Mouse (Mus musculus): ENCODE data around the gene Wnt16. TPM values are rescaled to one million over a fixed set of nuclear protein-coding genes. Genes with fewer than 3 reads are reported as not detected.

The Wnt16 gene
- 0.47 and 0.65 TPM in 2 replicates for polyA plus RNA-seq (2015; fragmentation: Nextera tagmentation; extraction: Ambion mirVana)

DNA sequence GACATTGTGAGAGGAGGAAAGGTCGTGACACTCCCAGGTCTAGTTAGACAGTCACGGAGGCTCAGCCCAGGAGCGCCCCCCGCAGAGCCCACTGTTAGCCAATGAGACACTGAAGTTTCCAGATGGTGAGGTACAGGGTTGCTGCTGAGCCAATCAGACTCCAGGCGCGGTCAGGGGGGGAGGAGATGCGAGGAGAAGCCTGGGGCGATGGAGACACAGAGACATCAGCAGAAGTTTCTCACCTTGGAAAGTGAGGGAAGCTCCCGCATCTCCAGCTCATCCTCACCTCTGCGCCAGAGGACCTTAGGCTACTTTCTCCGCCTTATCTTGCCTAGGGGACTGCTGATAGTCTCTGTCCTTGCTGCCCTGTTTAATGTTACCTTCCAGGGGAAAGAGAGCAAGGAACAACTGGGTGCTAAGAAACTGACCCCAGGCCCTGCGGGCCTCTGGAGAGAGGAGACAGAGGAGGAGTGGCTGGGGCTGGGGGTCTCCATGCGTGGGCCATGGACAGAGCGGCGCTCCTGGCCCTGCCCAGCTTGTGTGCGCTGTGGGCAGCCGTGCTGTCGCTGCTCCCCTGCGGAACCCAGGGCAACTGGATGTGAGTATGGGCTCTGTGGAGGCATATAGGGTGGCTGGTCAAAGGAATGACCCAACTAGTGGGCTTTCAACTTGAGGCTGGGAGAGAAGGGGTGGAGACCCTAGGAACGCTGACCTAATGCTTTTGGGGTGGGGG lies at the start of gene Wnt16:
Wnt16 (plus strand) TSS at position 224 of the 733 bp plus-strand sequence.

Other genes with a start within 250 kb of the Wnt16 start
- 46.0 and 72.1 TPM in 2 replicates for gene Fam3c, start 68.0 kb downstream of the Wnt16 start, polyA plus RNA-seq (2015; fragmentation: Nextera tagmentation; extraction: Ambion mirVana)

Measured in adrenal gland, postnatal 0 days (tissue).